Mouse (Mus musculus) forebrain, embryonic 12.5 days (tissue): ENCODE results near the gene Mcts2. TPM values are rescaled to one million over a fixed set of nuclear protein-coding genes. Genes with fewer than 3 reads are reported as not detected.

ENCODE experiments used
- ATAC-seq: fragments of 200-750 bp; cut with Nextera tagmentation; 2 replicates; pipeline ENCODE4 v1.8.0; 2017; ENCODE audit warnings: moderate TSS enrichment; ENCODE audit not compliant: low FRiP score
- H3K27ac ChIP-seq: fragments of 300-500 bp; sonication (generic); 2 replicates; pipeline ENCODE4 v1.5.1; 2016; ENCODE audit warnings: mild to moderate bottlenecking
- H3K27me3 ChIP-seq: fragments of 300-500 bp; sonication (generic); 2 replicates; pipeline ENCODE4 v1.6.1; 2016; ENCODE audit warnings: mild to moderate bottlenecking
- H3K36me3 ChIP-seq: fragments of 300-500 bp; sonication (generic); replicated peaks from 2 replicates; pipeline ENCODE4 v1.6.1; 2016; ENCODE audit warnings: mild to moderate bottlenecking
- H3K4me1 ChIP-seq: fragments of 300-500 bp; sonication (generic); 2 replicates; pipeline ENCODE4 v1.6.1; 2016
- H3K4me2 ChIP-seq: fragments of 300-500 bp; sonication (generic); 2 replicates; pipeline ENCODE4 v1.6.1; 2016; ENCODE audit warnings: mild to moderate bottlenecking, moderate library complexity
- H3K4me3 ChIP-seq: fragments of 300-500 bp; sonication (generic); replicated peaks from 2 replicates; pipeline ENCODE4 v1.5.1; 2016; ENCODE audit warnings: mild to moderate bottlenecking
- H3K9ac ChIP-seq: fragments of 300-500 bp; sonication (generic); 2 replicates; pipeline ENCODE4 v1.6.1; 2016; ENCODE audit warnings: mild to moderate bottlenecking
- H3K9me3 ChIP-seq: fragments of 300-500 bp; sonication (generic); 2 replicates; pipeline ENCODE4 v1.6.1; 2016
- WGBS: fragments of 180-500 bp; shearing (Covaris S2); methylation state at CpG from one replicate; pipeline ENCODE4 v1.1.7; 2016; 5-methylcytosine and 5-hydroxymethylcytosine counted together
- polyA plus RNA-seq: library from polyadenylated mRNA; unstranded; fragments of >200 nt; fragmentation: Nextera tagmentation; extraction: Ambion mirVana; gene quantifications from 2 replicates; pipeline ENCODE4 v1.2.1, GENCODE M21; 2016

Gene Mcts2
- polyA plus RNA-seq, 1 experiment from 2014 or later: 41.2 TPM

DNA sequence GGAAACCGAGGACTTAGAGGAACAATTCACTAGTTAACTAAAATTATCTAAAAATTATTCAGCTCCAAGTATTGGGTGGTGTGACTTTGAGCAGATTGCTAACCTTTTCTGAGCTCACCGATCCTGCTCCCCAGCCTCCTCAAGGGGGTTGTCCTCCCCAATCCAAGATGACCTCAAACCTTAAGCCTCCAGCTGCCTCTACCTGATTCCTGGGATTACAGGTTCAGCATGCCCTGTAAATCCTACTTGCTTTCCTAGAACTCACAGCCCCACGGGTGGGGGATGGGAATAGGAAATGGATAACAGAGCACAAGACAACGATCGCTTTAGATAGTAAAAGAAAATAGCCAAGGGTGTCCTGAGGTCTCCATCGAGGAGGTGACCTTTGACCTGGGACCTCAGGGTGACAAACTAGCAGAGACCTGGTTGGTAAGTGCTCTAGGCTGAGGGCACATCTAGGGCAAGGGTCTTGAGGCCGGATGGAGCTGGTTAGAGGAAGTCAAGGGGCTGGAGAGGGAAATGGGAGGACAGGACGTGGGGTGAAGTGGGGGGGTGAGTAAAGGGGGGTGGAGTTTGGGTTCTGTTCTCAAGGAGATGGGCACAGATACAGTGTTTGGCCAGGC is 42.3 kb downstream of the Mcts2 start:
- ATAC-seq: no peak
- H3K9me3 ChIP-seq: no peaks in the 10 kb centered on the region
- H3K4me3 ChIP-seq: no peak overlapping the region
- H3K4me1 ChIP-seq: peaks cover 30% of the 10 kb centered on the region
- peak overlapping the region; percentile 15; the same call in 1 of the 2 replicates for H3K27ac ChIP-seq
- H3K36me3 ChIP-seq: no peaks in the 10 kb centered on the region
- H3K9ac ChIP-seq: no peak overlapping the region
- WGBS: 66% methylated on average over 8 of the region's 8 CpGs
- peaks cover 9% of the 10 kb centered on the region for H3K27me3 ChIP-seq
- H3K4me2 ChIP-seq: no peak overlapping the region

- Histone ChIP-seq H3K27ac (peak overlapping the region; percentile 15; the same call in 1 of the 2 replicates), H3K4me2 (no peak overlapping the region), H3K4me1 (peaks cover 30% of the 10 kb centered on the region), H3K36me3 (no peaks in the 10 kb centered on the region), H3K27me3 (peaks cover 7% of the 10 kb centered on the region), H3K4me3 (no peak overlapping the region), H3K9me3 (no peaks in the 10 kb centered on the region), H3K9ac (no peak overlapping the region)
- WGBS: 63% methylated on average over 7 of the region's 7 CpGs
- no peak for ATAC-seq
Observed at GRCm38 (mm10) chr2:152729636-152730020, 42.8 kb downstream of the Mcts2 start.

DNA sequence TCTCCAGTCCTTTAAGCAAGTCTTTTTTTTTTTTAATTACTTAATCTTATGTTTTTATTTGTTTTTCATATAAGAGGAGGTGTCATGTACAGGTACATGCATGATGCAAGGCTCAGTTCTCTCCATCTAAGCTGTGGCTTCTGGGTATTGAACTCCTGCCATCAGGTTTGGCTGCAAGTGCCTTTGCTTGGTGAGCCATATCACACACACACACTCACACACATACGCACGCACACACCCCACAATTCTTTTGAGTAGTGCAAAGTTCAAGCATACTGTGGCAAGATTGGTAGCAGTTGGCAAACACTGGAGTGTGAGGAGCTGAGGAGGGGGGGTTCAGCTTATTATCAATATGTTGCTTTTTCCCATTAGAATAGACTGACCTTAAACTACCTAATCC is 46.4 kb downstream of the Mcts2 start:
- peaks cover 51% of the 10 kb centered on the region for H3K4me1 ChIP-seq
- H3K27me3 ChIP-seq: peaks cover 9% of the 10 kb centered on the region
- no peak overlapping the region for H3K27ac ChIP-seq
- no peak overlapping the region for H3K4me2 ChIP-seq
- H3K4me3 ChIP-seq: no peak overlapping the region
- no peaks in the 10 kb centered on the region for H3K36me3 ChIP-seq
- 83% methylated on average over 2 of the region's 2 CpGs for WGBS
- H3K9ac ChIP-seq: no peak overlapping the region
- no peaks in the 10 kb centered on the region for H3K9me3 ChIP-seq
- no peak for ATAC-seq

- H3K36me3 ChIP-seq: no peaks in the 10 kb centered on the region
- H3K9ac ChIP-seq: 0 out of 2 replicates have a peak overlapping the region, but pooled peaks have one; percentile 36
- peaks cover 21% of the 10 kb centered on the region for H3K27me3 ChIP-seq
- no peaks in the 10 kb centered on the region for H3K9me3 ChIP-seq
- H3K4me3 ChIP-seq: peak overlapping the region; percentile 32
- ATAC-seq: no peak
- peaks cover 57% of the 10 kb centered on the region for H3K4me1 ChIP-seq
- peak overlapping the region; percentile 77 for H3K4me2 ChIP-seq
- 17% methylated on average over 10 of the region's 10 CpGs for WGBS
- H3K27ac ChIP-seq: peak overlapping the region; percentile 32; the same call in 1 of the 2 replicates
Observed at GRCm38 (mm10) chr2:152734501-152734900, 47.7 kb downstream of the Mcts2 start.

DNA sequence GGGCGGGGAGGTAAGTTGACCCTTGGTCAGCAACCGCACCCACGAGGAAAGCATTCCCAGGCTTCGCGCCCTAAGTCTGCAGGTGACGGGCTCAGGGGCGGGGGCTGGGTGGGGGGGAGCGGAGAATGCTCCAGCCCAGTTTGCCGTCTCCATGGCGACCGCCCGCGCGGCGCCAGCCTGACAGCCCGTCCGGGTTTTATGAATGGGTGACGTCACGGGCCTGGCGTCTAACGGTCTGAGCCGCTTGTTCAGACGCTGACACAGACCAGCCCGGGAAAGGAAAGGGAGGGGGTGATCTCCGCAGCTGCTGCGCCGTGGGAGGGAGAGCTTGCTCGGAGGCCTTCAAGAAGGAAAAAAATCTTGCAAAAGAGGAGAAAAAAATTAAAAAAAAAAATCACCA is 48.1 kb downstream of the Mcts2 start:
- Histone ChIP-seq H3K9me3 (no peaks in the 10 kb centered on the region), H3K27me3 (peaks cover 23% of the 10 kb centered on the region), H3K36me3 (no peaks in the 10 kb centered on the region), H3K4me3 (peak overlapping the region; percentile 32), H3K4me2 (peak overlapping the region; percentile 77), H3K27ac (peak overlapping the region; percentile 85), H3K4me1 (peaks cover 57% of the 10 kb centered on the region), H3K9ac (0 out of 2 replicates have a peak overlapping the region, but pooled peaks have one; percentile 36)
- peak; percentile 93 for ATAC-seq
- WGBS: under 1% methylated on average over 28 of the region's 28 CpGs

DNA sequence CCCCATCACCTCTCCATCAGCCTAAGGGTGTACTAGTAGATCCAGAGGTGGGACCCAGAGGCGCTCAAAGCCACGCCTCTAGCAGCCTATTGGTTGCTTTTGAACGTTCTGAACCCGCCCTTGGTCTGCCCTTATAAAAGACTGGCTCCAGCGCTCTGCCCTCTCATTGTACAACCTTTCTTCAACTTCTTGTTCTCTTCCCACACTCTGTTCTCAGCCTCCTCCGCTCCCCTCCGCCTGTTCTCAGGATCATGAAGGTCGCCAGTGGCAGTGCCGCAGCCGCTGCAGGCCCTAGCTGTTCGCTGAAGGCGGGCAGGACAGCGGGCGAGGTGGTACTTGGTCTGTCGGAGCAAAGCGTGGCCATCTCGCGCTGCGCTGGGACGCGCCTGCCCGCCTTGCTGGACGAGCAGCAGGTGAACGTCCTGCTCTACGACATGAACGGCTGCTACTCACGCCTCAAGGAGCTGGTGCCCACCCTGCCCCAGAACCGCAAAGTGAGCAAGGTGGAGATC is 49.3 kb downstream of the Mcts2 start, which contains the start of gene Id1:
Gene Id1, plus strand, starts transcription at position 162 of the 512 bp plus-strand sequence.
- no peaks in the 10 kb centered on the region for H3K36me3 ChIP-seq
- peak within 1 kb of the TSS; percentile 52 for H3K4me3 ChIP-seq
- peaks cover 56% of the 10 kb centered on the region for H3K4me1 ChIP-seq

GRCm38 (mm10) chr2:152736748-152737147 is 49.9 kb downstream of the Mcts2 start:
- no peak for ATAC-seq
- WGBS: under 1% methylated on average over 22 of the region's 22 CpGs
- Histone ChIP-seq H3K9me3 (no peaks in the 10 kb centered on the region), H3K27me3 (peaks cover 27% of the 10 kb centered on the region), H3K4me1 (peaks cover 62% of the 10 kb centered on the region), H3K4me3 (peak overlapping the region; percentile 52), H3K36me3 (no peaks in the 10 kb centered on the region), H3K9ac (peak overlapping the region; percentile 78), H3K27ac (peak overlapping the region; percentile 85), H3K4me2 (peak overlapping the region; percentile 77)

More for the DNA sequence above, 49.3 kb downstream of the Mcts2 start, which contains the start of gene Id1:
- ATAC-seq: peak; percentile 71
- H3K27ac ChIP-seq: peak within 1 kb of the TSS; percentile 85
- H3K4me2 ChIP-seq: peak within 1 kb of the TSS; percentile 77
- H3K9ac ChIP-seq: peak within 1 kb of the TSS; percentile 78
- WGBS: under 1% methylated on average over 28 of the region's 28 CpGs
- peaks cover 27% of the 10 kb centered on the region for H3K27me3 ChIP-seq
- H3K9me3 ChIP-seq: no peaks in the 10 kb centered on the region

Other genes with a start within 250 kb of the Mcts2 start
- gene Defb23, start 222.4 kb upstream of the Mcts2 start, polyA plus RNA-seq: not detected in 2 replicates
- not detected in 2 replicates for gene Defb20, start 210.0 kb upstream of the Mcts2 start, polyA plus RNA-seq
- gene Defb22, start 196.9 kb upstream of the Mcts2 start, polyA plus RNA-seq: not detected in 2 replicates
- gene Defb26, start 175.3 kb upstream of the Mcts2 start, polyA plus RNA-seq: not detected in 2 replicates
- gene Defb28, start 168.8 kb upstream of the Mcts2 start, polyA plus RNA-seq: not detected in 2 replicates
- gene Defb29, start 146.9 kb upstream of the Mcts2 start, polyA plus RNA-seq: not detected in 2 replicates
- not detected in 2 replicates for gene Gm17416, start 117.7 kb upstream of the Mcts2 start, polyA plus RNA-seq
- not detected in 2 replicates for gene Defb21, start 114.3 kb upstream of the Mcts2 start, polyA plus RNA-seq
- gene Defb19, start 106.7 kb upstream of the Mcts2 start, polyA plus RNA-seq: not detected in 2 replicates
- not detected in 2 replicates for gene Defb45, start 87.6 kb upstream of the Mcts2 start, polyA plus RNA-seq
- gene Defb36, start 82.7 kb upstream of the Mcts2 start, polyA plus RNA-seq: not detected in 2 replicates
- gene Defb25, start 64.0 kb upstream of the Mcts2 start, polyA plus RNA-seq: not detected in 2 replicates
- gene Rem1, start 60.1 kb upstream of the Mcts2 start, polyA plus RNA-seq: 0.26 and 0.38 TPM in 2 replicates
- gene H13, start 17.6 kb upstream of the Mcts2 start, polyA plus RNA-seq: 128 and 131 TPM in 2 replicates
- 37.9 and 48.5 TPM in 2 replicates for gene Id1, start 49.2 kb downstream of the Mcts2 start, polyA plus RNA-seq
- gene Cox4i2, start 67.1 kb downstream of the Mcts2 start, polyA plus RNA-seq: 3.1 and 3.6 TPM in 2 replicates
- 159 and 164 TPM in 2 replicates for gene Bcl2l1, start 144.7 kb downstream of the Mcts2 start, polyA plus RNA-seq
- 133 and 156 TPM in 2 replicates for gene Tpx2, start 160.9 kb downstream of the Mcts2 start, polyA plus RNA-seq
- gene Mylk2, start 224.3 kb downstream of the Mcts2 start, polyA plus RNA-seq: not detected in 2 replicates
- 1.6 and 1.8 TPM in 2 replicates for gene Foxs1, start 246.2 kb downstream of the Mcts2 start, polyA plus RNA-seq